Mouse (Mus musculus): Measurements from ENCODE around the gene 2010111I01Rik.

GRCm38 (mm10) chr13:63250441-63250980, 285.8 kb downstream of the 2010111I01Rik start:
- TF ChIP-seq POLR2A (IDR thresholded peaks at IDR 0.05; ENCODE audit: insufficient read depth, low read depth, low read length), result no peak
- no peak for TF ChIP-seq CTCF (IDR thresholded peaks at IDR 0.05; ENCODE audit: insufficient read depth, low read depth, low read length)
